ENCODE assay signal across 7 mouse cellular contexts in the genomic region with DNA sequence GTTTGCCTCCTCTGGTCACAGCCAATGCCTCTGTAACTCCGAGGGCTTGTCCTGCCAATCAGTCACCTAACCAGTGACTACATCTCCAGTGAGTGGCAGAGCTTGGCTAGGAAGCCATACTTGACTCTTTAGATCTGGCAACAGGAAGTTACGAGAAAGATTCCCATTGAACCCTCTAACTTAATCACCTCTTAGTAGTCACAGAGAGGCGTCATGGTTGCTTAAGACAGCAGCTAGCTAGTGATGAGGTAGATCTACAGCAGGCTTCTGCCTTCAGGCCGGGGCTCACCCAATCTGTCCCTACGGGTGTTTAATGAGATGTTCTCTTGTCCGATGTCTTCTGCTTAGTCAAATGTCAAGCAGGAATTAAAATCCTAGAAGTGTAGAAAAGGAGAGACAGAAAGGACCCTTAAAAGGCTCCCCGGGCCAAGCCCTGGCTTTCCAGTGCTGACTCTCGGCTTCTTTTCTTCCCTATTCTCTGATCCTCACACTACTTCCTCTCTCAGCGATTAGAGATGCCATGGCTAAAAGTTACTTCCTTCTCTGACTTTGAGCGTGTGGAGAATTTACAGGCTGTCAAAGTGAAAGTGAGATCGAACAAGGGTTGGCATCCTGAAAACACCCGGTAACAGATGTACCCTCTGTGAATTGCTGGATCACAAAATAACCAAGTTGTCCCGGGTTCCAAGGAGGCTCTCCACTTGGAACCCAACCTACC. TPM values are rescaled to one million over a fixed set of nuclear protein-coding genes. Genes with fewer than 3 reads are reported as not detected.
DNase-seq lines count a peak whose midpoint lies in the region; ATAC-seq and TF ChIP-seq lines count a peak whose summit lies in the region.

No protein-coding gene starts in this region.

- peaks cover 14% of the 10 kb centered on the region for H3K27me3 ChIP-seq in hindbrain, embryonic 15.5 days
- no peaks in the 10 kb centered on the region for H3K27me3 ChIP-seq in midbrain, postnatal 0 days (ENCODE audit: insufficient read depth, low read length)

- WGBS in hindbrain, embryonic 15.5 days: 84% methylated on average over 13 of the region's 13 CpGs
- WGBS in midbrain, postnatal 0 days: 77% methylated on average over 13 of the region's 13 CpGs

- no peak for TF ChIP-seq POLR2A in bone marrow macrophage, adult 2 months (IDR thresholded peaks at IDR 0.05; ENCODE audit: borderline replicate concordance, low read depth, low read length)

- peaks cover 20% of the 10 kb centered on the region for H3K4me1 ChIP-seq in bone marrow macrophage, adult 2 months (ENCODE audit: control insufficient read depth, insufficient read depth, low read length)
- peaks cover 16% of the 10 kb centered on the region for H3K4me1 ChIP-seq in hindbrain, embryonic 15.5 days (replicated peaks)
- peaks cover 7% of the 10 kb centered on the region; the same call in 1 of the 2 replicates for H3K4me1 ChIP-seq in midbrain, postnatal 0 days (ENCODE audit: insufficient read depth, low read length)

- no peaks in the 10 kb centered on the region; the same call in 1 of the 2 replicates for H3K36me3 ChIP-seq in hindbrain, embryonic 15.5 days
- H3K36me3 ChIP-seq in midbrain, postnatal 0 days (ENCODE audit: insufficient read depth, low read length): 0 out of 2 replicates have a peak, but pooled peaks cover 4% of the 10 kb centered on the region

- intact Hi-C loops in left cerebral cortex, adult 2 months (cut with DNase I): no loop called here
- intact Hi-C loops in left cerebral cortex, postnatal 36 days (cut with DNase I): loop anchor here (10.0 kb wide), 1 partner anchor 68 kb away; a partner anchor contains a TSS

- no peak for ATAC-seq in hindbrain, embryonic 15.5 days (ENCODE audit: low FRiP score, low read depth)
- ATAC-seq in midbrain, postnatal 0 days (ENCODE audit: low FRiP score): no peak

- H3K27ac ChIP-seq in left cerebral cortex, adult 2 months: peak overlapping the region; percentile 98; the same call in 1 of the 2 replicates
- peak overlapping the region; percentile 78 for H3K27ac ChIP-seq in bone marrow macrophage, adult 2 months (ENCODE audit: insufficient read depth, low read depth, low read length)
- no peak overlapping the region for H3K27ac ChIP-seq in hindbrain, embryonic 15.5 days (replicated peaks)
- H3K27ac ChIP-seq in midbrain, postnatal 0 days (ENCODE audit: low read depth, low read length): no peak overlapping the region

- TF ChIP-seq CTCF in left cerebral cortex, adult 2 months (IDR thresholded peaks at IDR 0.05): no peak
- no peak for TF ChIP-seq CTCF in bone marrow macrophage, adult 2 months (IDR thresholded peaks at IDR 0.05; ENCODE audit: low read depth, low read length)
- TF ChIP-seq CTCF in midbrain, postnatal 0 days (IDR thresholded peaks at IDR 0.05): no peak

- 0 out of 2 replicates have a peak overlapping the region, but pooled peaks have one; percentile 80 for H3K9ac ChIP-seq in hindbrain, embryonic 15.5 days
- H3K9ac ChIP-seq in midbrain, postnatal 0 days (replicated peaks; ENCODE audit: low read length, poor library complexity, severe bottlenecking): no peak overlapping the region

- H3K9me3 ChIP-seq in hindbrain, embryonic 15.5 days: no peaks in the 10 kb centered on the region
- H3K9me3 ChIP-seq in midbrain, postnatal 0 days (ENCODE audit: low read length): no peaks in the 10 kb centered on the region

- H3K4me3 ChIP-seq in left cerebral cortex, adult 2 months: peak overlapping the region; percentile 95
- peak overlapping the region; percentile 84 for H3K4me3 ChIP-seq in bone marrow macrophage, adult 2 months (ENCODE audit: insufficient read depth, low read length)
- H3K4me3 ChIP-seq in hindbrain, embryonic 15.5 days: peak overlapping the region; percentile 90
- H3K4me3 ChIP-seq in midbrain, postnatal 0 days (ENCODE audit: low read depth, low read length): peak overlapping the region; percentile 89

- no peak for DNase-seq in left cerebral cortex, adult 2 months (ENCODE audit: extremely low spot score in 1 of 2, low spot score in 2 of 2)
- no peak for DNase-seq in left cerebral cortex, postnatal 36 days (ENCODE audit: low spot score in 2 of 2)
- no peak for DNase-seq in midbrain, postnatal 0 days (ENCODE audit: low spot score)
- DNase-seq in layer of hippocampus, postnatal 25 days (ENCODE audit: extremely low spot score in 1 of 2, low spot score in 1 of 2): no peak
- no peak for DNase-seq in natural killer cell, adult 2 months (ENCODE audit: low spot score in 2 of 2)

- peak overlapping the region; percentile 92 for H3K4me2 ChIP-seq in hindbrain, embryonic 15.5 days
- peak overlapping the region; percentile 92 for H3K4me2 ChIP-seq in midbrain, postnatal 0 days (ENCODE audit: low read depth, low read length, poor library complexity, severe bottlenecking)

RNA-seq across cellular contexts. Expression of a gene that starts 4.6 kb away (rescaled TPM):
- 10 to 100 TPM; 60.5 to 63.5 TPM for total RNA-seq in left cerebral cortex, adult 2 months (2021)
- 10 to 100 TPM; 48.3 to 64.8 TPM for total RNA-seq in left cerebral cortex, postnatal 36 days (2021)
- polyA plus RNA-seq in bone marrow macrophage, adult 2 months (2012; ENCODE audit: insufficient read depth, insufficient read length, missing spikeins): 112 and 121 TPM in 2 replicates
- 16.3 and 16.5 TPM in 2 replicates for polyA plus RNA-seq in hindbrain, embryonic 15.5 days (2015; fragmentation: Nextera tagmentation; extraction: Ambion mirVana)
- total RNA-seq in midbrain, postnatal 0 days (2014; rRNA removed): 16.8 and 20.5 TPM in 2 replicates
- 38.0 and 40.1 TPM in 2 replicates for polyA plus RNA-seq in midbrain, postnatal 0 days (2015; fragmentation: Nextera tagmentation; extraction: Ambion mirVana)
- total RNA-seq in layer of hippocampus, postnatal 25 days (2021): 10 to 100 TPM; 47.3 to 57.2 TPM

Comparison
In these comparisons a context has a peak if more than half of its experiments do, and no peak if none do; other contexts are left out.
1. H3K27ac ChIP-seq: peak in left cerebral cortex, adult 2 months (single experiment) and bone marrow macrophage, adult 2 months (single experiment); none in hindbrain, embryonic 15.5 days (single experiment) and midbrain, postnatal 0 days (single experiment).
2. Peak in every context shown above with its lines, with median percentiles within 50 percentile points of each other: H3K4me3 ChIP-seq.